Mouse (Mus musculus) hindbrain, embryonic 12.5 days (tissue): ENCODE measurements at regions not wholly inside any gene's neighbourhood (a gene's known extent, or its start where the extent isn't known, plus 50 kb on each side); places are given as distances from the start of the nearest gene placed in this dataset.

Experiments
- ATAC-seq: fragments of 200-750 bp; cut with Nextera tagmentation; 2 replicates; pipeline ENCODE4 v1.8.0; 2017; ENCODE audit warnings: moderate TSS enrichment; ENCODE audit not compliant: low FRiP score
- H3K27ac ChIP-seq: fragments of 300-500 bp; sonication (generic); 2 replicates; pipeline ENCODE4 v1.5.1; 2016; ENCODE audit warnings: mild to moderate bottlenecking
- H3K27me3 ChIP-seq: fragments of 300-500 bp; sonication (generic); 2 replicates; pipeline ENCODE4 v1.6.1; 2016; ENCODE audit warnings: mild to moderate bottlenecking
- H3K36me3 ChIP-seq: fragments of 300-500 bp; sonication (generic); 2 replicates; pipeline ENCODE4 v1.6.1; 2016; ENCODE audit warnings: mild to moderate bottlenecking
- H3K4me1 ChIP-seq: fragments of 300-500 bp; sonication (generic); 2 replicates; pipeline ENCODE4 v1.6.1; 2016
- H3K4me2 ChIP-seq: fragments of 300-500 bp; sonication (generic); replicated peaks from 2 replicates; pipeline ENCODE4 v1.6.1; 2016; ENCODE audit warnings: mild to moderate bottlenecking
- H3K4me3 ChIP-seq: fragments of 300-500 bp; sonication (generic); 2 replicates; pipeline ENCODE4 v1.5.1; 2016; ENCODE audit warnings: mild to moderate bottlenecking
- H3K9ac ChIP-seq: fragments of 300-500 bp; sonication (generic); 2 replicates; pipeline ENCODE4 v1.6.1; 2016; ENCODE audit warnings: mild to moderate bottlenecking, moderate library complexity
- H3K9me3 ChIP-seq: fragments of 300-500 bp; sonication (generic); replicated peaks from 2 replicates; pipeline ENCODE4 v1.6.1; 2016; ENCODE audit warnings: mild to moderate bottlenecking
- WGBS: fragments of 180-500 bp; shearing (Covaris S2); methylation state at CpG from one replicate; pipeline ENCODE4 v1.1.7; 2016; 5-methylcytosine and 5-hydroxymethylcytosine counted together

DNA sequence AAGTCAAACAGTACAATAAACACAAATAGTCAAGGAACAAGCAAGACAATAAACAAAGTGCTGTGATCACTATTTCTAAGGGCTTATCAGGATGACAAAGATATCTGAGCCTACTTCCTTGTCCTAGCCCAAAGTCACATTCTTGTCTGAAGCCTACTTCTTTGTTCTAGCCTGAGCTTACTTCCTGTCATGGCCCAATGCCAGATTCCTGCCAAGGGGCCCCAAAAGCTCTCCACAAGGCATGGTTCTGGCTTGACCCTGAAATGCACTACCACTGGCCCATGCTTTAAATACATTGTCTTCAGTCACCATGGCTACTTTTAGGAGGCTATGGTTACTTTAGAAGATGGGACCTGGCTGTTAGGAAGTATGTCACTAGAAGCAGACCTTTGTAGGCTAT, 940.6 kb downstream of the A830018L16Rik start:
- H3K27me3 ChIP-seq: no peaks in the 10 kb centered on the region
- no peak overlapping the region for H3K9ac ChIP-seq
- no peak overlapping the region for H3K4me3 ChIP-seq
- no peaks in the 10 kb centered on the region for H3K36me3 ChIP-seq
- no peak overlapping the region for H3K27ac ChIP-seq
- ATAC-seq: no peak
- no peak overlapping the region for H3K4me2 ChIP-seq
- H3K4me1 ChIP-seq: no peaks in the 10 kb centered on the region
- 0 out of 2 replicates have a peak, but pooled peaks cover 3% of the 10 kb centered on the region for H3K9me3 ChIP-seq

DNA sequence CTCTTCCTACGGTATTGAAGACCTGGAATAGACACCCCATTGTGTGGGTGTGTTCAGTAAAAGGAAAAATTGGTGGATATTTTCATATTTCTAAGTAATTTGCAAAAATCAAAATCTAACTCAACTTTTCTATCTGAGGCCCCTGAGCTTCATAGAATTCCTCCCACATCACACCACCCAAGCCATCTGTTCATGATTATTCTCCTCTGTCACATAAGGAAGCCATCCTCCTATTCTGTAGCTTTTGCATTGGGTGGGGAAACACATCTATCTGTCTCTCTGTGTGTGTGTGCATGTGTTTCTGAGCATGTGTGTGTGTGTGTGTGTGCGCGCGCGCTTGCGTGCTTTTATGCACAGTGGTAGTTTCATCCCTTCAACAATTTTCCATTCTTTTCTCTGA, 954.0 kb downstream of the A830018L16Rik start:
- ATAC-seq: no peak
- Histone ChIP-seq H3K9me3 (no peaks in the 10 kb centered on the region), H3K27ac (no peak overlapping the region), H3K36me3 (no peaks in the 10 kb centered on the region), H3K9ac (no peak overlapping the region), H3K4me1 (no peaks in the 10 kb centered on the region), H3K27me3 (no peaks in the 10 kb centered on the region), H3K4me3 (no peak overlapping the region), H3K4me2 (no peak overlapping the region)
- WGBS: 94% methylated on average over 6 of the region's 6 CpGs

DNA sequence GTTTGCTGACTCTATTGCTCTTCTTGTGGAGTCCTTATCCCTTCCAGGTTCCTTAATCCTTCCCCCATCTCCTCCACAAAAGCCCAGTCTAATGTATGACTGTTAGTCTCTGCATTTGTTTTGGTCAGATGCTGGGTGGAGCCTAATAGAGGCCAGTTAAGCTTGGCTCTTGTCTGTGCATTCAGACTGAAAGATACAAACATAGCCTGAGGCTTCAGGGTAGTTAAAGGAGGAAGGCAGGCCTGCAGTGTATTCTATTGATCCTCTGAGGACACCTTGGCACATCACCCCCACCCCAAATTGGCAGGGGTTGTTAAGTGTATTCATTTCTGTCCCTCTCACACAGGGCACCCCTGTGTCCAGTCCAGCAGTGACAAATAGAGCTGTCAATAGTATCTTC, 959.1 kb downstream of the A830018L16Rik start:
- H3K9me3 ChIP-seq: no peaks in the 10 kb centered on the region
- no peaks in the 10 kb centered on the region for H3K27me3 ChIP-seq
- ATAC-seq: no peak
- no peaks in the 10 kb centered on the region for H3K4me1 ChIP-seq
- no peak overlapping the region for H3K4me2 ChIP-seq
- no peak overlapping the region for H3K9ac ChIP-seq
- no peak overlapping the region for H3K4me3 ChIP-seq
- no peaks in the 10 kb centered on the region for H3K36me3 ChIP-seq
- H3K27ac ChIP-seq: no peak overlapping the region

DNA sequence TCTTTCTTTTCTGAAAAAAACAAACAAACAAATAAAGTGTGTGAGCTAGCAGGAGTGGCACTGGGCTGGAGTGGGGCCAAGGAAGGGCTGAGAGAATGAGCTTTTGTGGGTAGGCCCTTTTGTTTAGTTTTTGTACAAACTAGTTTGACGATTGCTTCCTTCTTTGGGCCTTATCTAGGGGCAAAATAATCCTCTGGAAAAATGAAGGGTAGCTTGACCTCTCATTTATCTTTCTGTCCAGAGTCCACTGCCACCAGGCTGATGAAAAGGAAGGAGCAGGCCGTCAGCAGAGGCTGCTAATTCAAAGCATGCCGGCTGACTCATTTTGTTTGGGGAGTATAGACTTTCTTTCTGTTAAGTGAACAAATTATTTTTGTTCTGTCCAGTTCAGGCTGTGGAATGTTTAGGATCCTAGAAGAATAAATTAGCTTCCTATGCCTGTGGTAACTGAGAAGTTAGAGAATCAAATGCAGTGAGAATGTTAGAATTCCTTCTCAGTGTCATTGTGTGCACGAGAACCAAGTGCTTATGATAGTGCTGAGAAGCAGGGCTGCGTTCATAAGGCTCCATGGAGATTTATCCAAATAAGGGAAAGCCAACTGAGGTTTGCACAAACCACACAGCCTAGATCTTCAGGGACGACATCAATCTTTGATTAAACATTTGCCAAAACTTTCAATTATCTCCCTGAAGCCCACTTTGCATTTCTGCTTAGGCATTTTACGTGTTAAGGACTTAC, 984.4 kb downstream of the A830018L16Rik start:
- no peak overlapping the region for H3K4me3 ChIP-seq
- no peak overlapping the region for H3K4me2 ChIP-seq
- peak; percentile 63; the same call in 1 of the 2 replicates for ATAC-seq
- no peaks in the 10 kb centered on the region for H3K36me3 ChIP-seq
- H3K27ac ChIP-seq: peak overlapping the region; percentile 35; the same call in 1 of the 2 replicates
- H3K27me3 ChIP-seq: no peaks in the 10 kb centered on the region
- H3K4me1 ChIP-seq: peaks cover 9% of the 10 kb centered on the region
- no peak overlapping the region for H3K9ac ChIP-seq
- WGBS: 12% methylated on average over 7 of the region's 7 CpGs
- no peaks in the 10 kb centered on the region for H3K9me3 ChIP-seq

DNA sequence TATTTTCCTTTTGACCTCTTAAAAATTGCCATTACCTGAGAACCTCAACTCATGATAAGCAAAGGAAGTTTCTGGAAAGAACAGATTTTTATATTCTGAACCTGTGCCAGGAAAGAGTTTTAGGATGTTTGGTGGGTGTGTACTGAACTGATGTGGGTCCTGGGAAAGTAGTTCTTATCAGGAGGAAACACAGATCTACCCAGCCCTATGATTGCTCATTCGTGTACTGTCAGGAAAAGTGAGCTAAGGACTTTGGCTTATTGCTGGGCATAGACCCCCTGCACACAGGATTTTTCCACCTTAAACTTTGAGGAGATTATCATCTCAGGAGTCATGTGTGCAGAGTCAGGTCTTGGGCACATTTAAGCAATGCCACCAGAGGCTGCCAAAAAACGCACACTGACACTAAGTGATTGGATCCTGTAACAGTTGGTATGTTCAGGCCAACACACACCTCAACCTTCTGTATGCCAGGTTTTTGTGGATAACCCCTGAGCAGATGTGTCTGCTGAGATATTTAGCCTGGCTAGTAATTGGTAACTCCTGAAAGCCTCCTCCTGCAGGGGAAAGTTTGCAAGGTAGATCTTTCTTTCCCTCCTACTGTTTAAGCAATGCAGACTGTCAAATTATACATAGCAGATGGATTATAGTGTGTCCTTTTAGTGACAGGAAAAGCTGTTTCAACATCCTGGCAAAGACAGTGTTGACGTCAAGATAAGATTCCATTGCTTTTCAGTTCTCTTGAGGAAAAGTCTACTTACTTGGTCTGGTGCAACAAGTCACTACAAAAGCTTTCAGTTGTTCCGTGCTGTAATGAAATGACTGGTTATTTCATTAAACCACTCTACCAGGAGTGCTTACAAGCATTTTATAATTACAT, 991.7 kb downstream of the A830018L16Rik start:
- Histone ChIP-seq H3K36me3 (no peaks in the 10 kb centered on the region), H3K9ac (no peak overlapping the region), H3K4me1 (no peaks in the 10 kb centered on the region), H3K4me2 (no peak overlapping the region), H3K27ac (no peak overlapping the region), H3K27me3 (no peaks in the 10 kb centered on the region), H3K4me3 (no peak overlapping the region), H3K9me3 (no peaks in the 10 kb centered on the region)
- 78% methylated on average over 4 of the region's 4 CpGs for WGBS
- ATAC-seq: no peak

DNA sequence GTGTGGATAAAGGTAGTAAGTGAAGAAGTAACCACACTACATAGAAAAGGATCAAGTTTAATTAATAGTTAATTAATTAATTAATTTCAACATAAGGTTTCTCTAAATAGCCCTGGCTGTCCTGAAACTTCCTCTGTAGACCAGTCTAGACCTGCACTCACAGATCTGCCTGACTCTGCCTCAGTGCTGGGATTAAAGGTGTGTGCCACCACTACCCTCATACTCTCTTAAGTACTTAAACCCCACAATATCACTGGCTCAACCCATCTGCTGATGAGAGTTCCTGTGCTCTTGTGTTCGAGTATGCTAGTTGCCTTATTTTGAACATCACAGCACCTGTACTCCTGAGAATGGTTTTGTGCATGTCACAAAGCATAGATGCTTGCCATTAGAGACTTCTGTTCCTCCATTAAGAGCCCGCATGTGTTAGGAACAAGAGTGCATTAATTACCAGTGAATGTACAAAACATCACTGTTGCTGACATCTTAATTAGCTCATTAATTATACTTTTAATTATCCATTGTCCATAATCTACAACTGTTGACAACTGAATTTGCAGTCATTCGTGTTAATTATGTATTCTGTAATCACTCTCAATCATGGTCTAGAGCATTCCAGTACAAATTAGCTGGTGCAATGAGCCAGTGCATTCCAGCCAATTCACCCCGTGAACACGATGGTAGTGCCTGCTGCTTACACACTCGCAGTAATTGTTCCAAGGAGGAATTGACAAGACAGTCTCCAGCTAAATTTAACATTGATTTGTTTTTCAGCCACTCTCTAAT, 996.0 kb downstream of the A830018L16Rik start:
- Histone ChIP-seq H3K27me3 (no peaks in the 10 kb centered on the region), H3K4me3 (no peak overlapping the region), H3K4me1 (no peaks in the 10 kb centered on the region), H3K9ac (no peak overlapping the region), H3K27ac (no peak overlapping the region), H3K4me2 (no peak overlapping the region), H3K9me3 (no peaks in the 10 kb centered on the region), H3K36me3 (no peaks in the 10 kb centered on the region)
- ATAC-seq: peak; percentile 92
- 58% methylated on average over 6 of the region's 6 CpGs for WGBS

DNA sequence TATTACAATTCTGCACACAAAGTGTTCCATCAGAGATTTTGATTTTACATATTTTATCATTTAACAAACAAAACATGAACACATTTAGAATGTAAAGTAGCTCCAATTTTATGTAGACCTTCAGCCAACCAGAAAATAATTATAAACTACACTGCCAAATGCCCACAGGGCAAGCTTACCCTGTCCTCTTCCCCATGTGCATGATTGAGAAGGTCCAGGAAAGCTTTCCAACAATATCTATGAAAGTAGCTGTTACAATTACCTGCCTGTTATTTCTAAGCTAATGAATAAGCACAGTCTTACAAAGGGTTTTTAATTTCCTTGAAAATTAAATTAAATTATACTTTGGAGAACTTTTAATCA, 996.6 kb downstream of the A830018L16Rik start:
- Histone ChIP-seq H3K4me2 (no peak overlapping the region), H3K4me1 (no peaks in the 10 kb centered on the region), H3K9ac (no peak overlapping the region), H3K4me3 (no peak overlapping the region), H3K27me3 (no peaks in the 10 kb centered on the region), H3K9me3 (no peaks in the 10 kb centered on the region), H3K36me3 (no peaks in the 10 kb centered on the region), H3K27ac (no peak overlapping the region)
- peak; percentile 65 for ATAC-seq

DNA sequence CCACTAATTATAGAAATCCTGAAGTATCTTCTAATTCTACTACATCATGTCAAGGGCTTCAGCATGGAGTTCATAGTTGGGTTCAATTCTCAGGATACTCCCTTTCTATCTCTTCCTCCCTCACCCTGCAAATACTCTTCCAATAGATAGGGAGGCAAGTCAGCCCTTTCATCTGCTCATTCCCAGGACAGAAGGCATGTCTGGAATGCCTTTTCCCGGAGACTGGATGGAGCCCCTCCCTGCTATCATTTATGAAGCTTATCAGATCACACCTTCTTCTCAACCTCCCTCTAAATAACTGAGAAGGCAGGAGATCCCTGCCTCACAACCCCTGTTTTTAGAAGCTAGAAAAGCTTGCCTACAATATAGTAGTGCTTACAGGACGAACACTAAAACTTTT, 1010.6 kb downstream of the A830018L16Rik start:
- no peaks in the 10 kb centered on the region for H3K9me3 ChIP-seq
- H3K27me3 ChIP-seq: no peaks in the 10 kb centered on the region
- no peaks in the 10 kb centered on the region for H3K4me1 ChIP-seq
- 61% methylated on average over 2 of the region's 2 CpGs for WGBS
- H3K27ac ChIP-seq: no peak overlapping the region
- no peak overlapping the region for H3K9ac ChIP-seq
- no peak overlapping the region for H3K4me3 ChIP-seq
- no peak for ATAC-seq
- no peak overlapping the region for H3K4me2 ChIP-seq
- no peaks in the 10 kb centered on the region for H3K36me3 ChIP-seq

DNA sequence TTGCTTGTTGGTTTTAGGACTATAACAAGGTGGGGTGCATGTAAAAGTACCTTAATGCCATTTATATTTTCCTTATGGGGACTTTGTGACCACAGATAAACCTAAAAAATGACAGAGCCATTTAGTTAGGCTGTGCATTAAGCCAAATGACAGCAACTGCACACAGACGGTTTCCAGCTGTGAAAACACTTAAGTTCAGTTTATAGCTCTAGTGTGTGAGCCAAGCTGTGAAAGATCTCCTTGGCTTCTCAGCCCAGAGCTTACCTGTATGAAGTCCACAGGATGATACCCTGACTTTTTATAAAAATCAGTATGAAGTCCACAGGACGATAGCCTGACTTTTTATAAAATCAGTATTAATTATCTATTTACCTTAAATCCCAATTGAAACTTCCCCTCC, 1024.0 kb downstream of the A830018L16Rik start:
- no peaks in the 10 kb centered on the region for H3K4me1 ChIP-seq
- 63% methylated on average over 2 of the region's 2 CpGs for WGBS
- no peak overlapping the region for H3K4me2 ChIP-seq
- H3K27ac ChIP-seq: no peak overlapping the region
- no peaks in the 10 kb centered on the region for H3K36me3 ChIP-seq
- ATAC-seq: no peak
- no peaks in the 10 kb centered on the region for H3K27me3 ChIP-seq
- H3K4me3 ChIP-seq: no peak overlapping the region
- no peak overlapping the region for H3K9ac ChIP-seq
- peaks cover 4% of the 10 kb centered on the region; the same call in 1 of the 2 replicates for H3K9me3 ChIP-seq

DNA sequence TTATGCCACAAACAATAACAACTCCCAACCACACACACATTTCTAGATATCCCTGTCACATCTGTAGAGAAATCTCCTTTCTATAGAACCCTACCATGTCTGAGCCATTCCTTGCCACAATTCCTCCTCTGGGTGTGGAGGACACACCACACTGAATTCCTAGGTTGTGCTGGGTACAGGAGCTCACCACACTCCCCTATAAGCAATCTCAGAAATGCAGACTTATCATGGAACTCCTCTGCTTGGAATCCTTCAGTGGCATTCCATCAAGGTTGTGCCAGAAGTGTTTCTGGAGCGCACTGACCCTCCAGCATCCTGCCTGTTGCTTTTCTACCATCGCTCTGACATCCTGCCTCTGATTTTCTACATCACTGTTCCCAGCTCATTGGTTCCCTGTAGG, 1052.3 kb downstream of the A830018L16Rik start:
- Histone ChIP-seq H3K4me1 (no peaks in the 10 kb centered on the region), H3K27ac (no peak overlapping the region), H3K9me3 (0 out of 2 replicates have a peak, but pooled peaks cover 4% of the 10 kb centered on the region), H3K4me2 (no peak overlapping the region), H3K36me3 (no peaks in the 10 kb centered on the region), H3K9ac (no peak overlapping the region), H3K4me3 (no peak overlapping the region), H3K27me3 (no peaks in the 10 kb centered on the region)
- WGBS: 92% methylated on average over 2 of the region's 2 CpGs
- no peak for ATAC-seq

DNA sequence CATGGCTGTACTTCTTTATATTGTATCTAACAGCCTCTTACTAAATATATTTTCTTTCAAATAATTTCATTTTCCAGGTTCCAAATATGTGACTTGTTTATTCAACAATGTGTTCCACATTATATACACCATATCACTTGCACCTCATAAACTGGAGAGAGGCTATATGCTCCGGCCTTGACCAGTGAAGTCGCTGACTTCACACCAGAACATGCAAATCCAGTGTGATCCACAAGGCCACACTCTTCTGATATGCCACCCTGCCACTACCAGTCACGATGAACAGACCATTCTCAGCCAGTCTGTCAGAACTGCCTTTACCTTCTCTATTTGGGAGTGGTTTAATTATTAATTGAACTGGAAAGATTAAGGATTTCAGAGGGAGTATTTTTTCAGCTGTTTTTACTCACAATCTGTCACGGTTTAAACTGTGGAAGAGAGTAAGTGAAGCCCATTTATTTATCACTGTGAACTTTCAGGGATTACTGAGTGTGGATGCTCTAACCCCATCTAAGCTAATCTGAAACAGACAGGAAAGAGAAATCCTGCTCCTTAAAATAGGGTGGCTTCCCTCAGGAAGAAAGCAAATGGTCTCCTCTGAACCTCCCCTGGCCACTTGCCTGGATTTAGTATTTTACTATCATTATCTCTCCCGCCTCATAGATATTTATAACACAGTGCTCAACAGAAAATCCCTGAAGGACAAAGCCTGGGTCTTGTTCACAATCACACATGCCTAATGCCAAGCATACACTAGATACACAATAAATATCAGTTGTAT, 1065.3 kb downstream of the A830018L16Rik start:
- Histone ChIP-seq H3K4me3 (no peak overlapping the region), H3K27ac (no peak overlapping the region), H3K4me1 (no peaks in the 10 kb centered on the region), H3K9me3 (no peaks in the 10 kb centered on the region), H3K9ac (no peak overlapping the region), H3K27me3 (no peaks in the 10 kb centered on the region), H3K36me3 (no peaks in the 10 kb centered on the region), H3K4me2 (no peak overlapping the region)
- 72% methylated on average over 5 of the region's 5 CpGs for WGBS
- no peak for ATAC-seq

DNA sequence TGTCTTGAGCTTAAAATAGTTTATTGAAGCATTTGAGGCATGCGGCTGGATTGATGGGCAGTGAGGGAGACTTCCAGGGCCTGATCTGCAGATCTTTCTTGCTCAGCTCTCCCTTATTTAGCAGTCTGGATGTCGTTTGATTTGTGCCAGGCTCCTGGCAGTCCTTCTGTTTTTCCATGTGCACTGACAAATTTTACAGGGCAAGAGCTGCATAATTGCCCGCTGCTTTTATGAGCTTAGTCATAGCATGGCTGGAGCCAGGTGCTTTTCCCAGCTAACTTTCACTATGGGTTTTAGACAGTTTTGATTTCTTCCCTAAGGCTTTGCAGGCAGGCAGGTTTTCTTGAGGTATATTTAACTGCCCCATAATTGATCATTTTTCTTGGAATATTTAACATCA, 1086.5 kb downstream of the A830018L16Rik start:
- Histone ChIP-seq H3K4me3 (no peak overlapping the region), H3K4me2 (no peak overlapping the region), H3K27me3 (no peaks in the 10 kb centered on the region), H3K27ac (no peak overlapping the region), H3K9ac (no peak overlapping the region), H3K36me3 (no peaks in the 10 kb centered on the region), H3K4me1 (no peaks in the 10 kb centered on the region), H3K9me3 (no peaks in the 10 kb centered on the region)
- WGBS: 81% methylated on average over 3 of the region's 3 CpGs
- no peak for ATAC-seq
